In genomic region chr17:65540441-65541272, GRCm38 (mm10) we compare ENCODE assay signal across 8 mouse cellular contexts. TPM values are rescaled to one million over a fixed set of nuclear protein-coding genes. Genes with fewer than 3 reads are reported as not detected.
DNase-seq lines count a peak whose midpoint lies in the region; ATAC-seq and TF ChIP-seq lines count a peak whose summit lies in the region.

Tmem232 (minus strand) TSS chr17:65540782.

- ATAC-seq in liver, embryonic 12.5 days = no peak
- peak; percentile 63; the same call in 1 of the 2 replicates for ATAC-seq in midbrain, postnatal 0 days (ENCODE audit: low FRiP score)

- 0 out of 2 replicates have a peak, but pooled peaks cover 10% of the 10 kb centered on the region for H3K4me1 ChIP-seq in liver, embryonic 12.5 days
- no peaks in the 10 kb centered on the region for H3K4me1 ChIP-seq in midbrain, postnatal 0 days (ENCODE audit: insufficient read depth, low read length)

- H3K9ac ChIP-seq in liver, embryonic 12.5 days = no peak within 1 kb of the TSS
- no peak within 1 kb of the TSS for H3K9ac ChIP-seq in midbrain, postnatal 0 days (replicated peaks; ENCODE audit: low read length, poor library complexity, severe bottlenecking)

- no peaks in the 10 kb centered on the region for H3K36me3 ChIP-seq in liver, embryonic 12.5 days
- no peaks in the 10 kb centered on the region for H3K36me3 ChIP-seq in midbrain, postnatal 0 days (ENCODE audit: insufficient read depth, low read length)

- peak within 1 kb of the TSS; percentile 25 for H3K4me3 ChIP-seq in liver, embryonic 12.5 days
- peak within 1 kb of the TSS; percentile 35 for H3K4me3 ChIP-seq in midbrain, postnatal 0 days (ENCODE audit: low read depth, low read length)

- DNase-seq in right cerebral cortex, adult 18-20 months = peak; percentile 27
- DNase-seq in right cerebral cortex, postnatal 25 days = no peak
- DNase-seq in cerebellum, postnatal 25 days = peak; percentile 36 to 49
- peak; percentile 22 for DNase-seq in gastrocnemius, postnatal 25 days
- peak; percentile 69 for DNase-seq in induced T-regulatory cell, adult 2 months (ENCODE audit: low read depth)
- DNase-seq in midbrain, postnatal 0 days (ENCODE audit: low spot score) = peak; percentile 69
- no peak for DNase-seq in ovary, postnatal 10 days (ENCODE audit: low spot score)

- H3K27ac ChIP-seq in liver, embryonic 12.5 days = no peak within 1 kb of the TSS
- no peak within 1 kb of the TSS for H3K27ac ChIP-seq in midbrain, postnatal 0 days (ENCODE audit: low read depth, low read length)

- peak within 1 kb of the TSS; percentile 54 for H3K4me2 ChIP-seq in liver, embryonic 12.5 days
- H3K4me2 ChIP-seq in midbrain, postnatal 0 days (ENCODE audit: low read depth, low read length, poor library complexity, severe bottlenecking) = peak within 1 kb of the TSS; percentile 55

- H3K27me3 ChIP-seq in liver, embryonic 12.5 days (replicated peaks) = peaks cover 8% of the 10 kb centered on the region
- no peaks in the 10 kb centered on the region for H3K27me3 ChIP-seq in midbrain, postnatal 0 days (ENCODE audit: insufficient read depth, low read length)

- H3K9me3 ChIP-seq in liver, embryonic 12.5 days (replicated peaks) = no peaks in the 10 kb centered on the region
- H3K9me3 ChIP-seq in midbrain, postnatal 0 days (ENCODE audit: low read length) = no peaks in the 10 kb centered on the region

- WGBS in liver, embryonic 12.5 days (ENCODE audit: insufficient replicate concordance) = 17% methylated on average over 26 of the region's 26 CpGs
- WGBS in midbrain, postnatal 0 days = 18% methylated on average over 26 of the region's 26 CpGs

- TF ChIP-seq CTCF in midbrain, postnatal 0 days (IDR thresholded peaks at IDR 0.05) = peak; percentile 77

RNA-seq across cellular contexts. Expression of gene Tmem232, which starts in this region (rescaled TPM):
- total RNA-seq in gastrocnemius, postnatal 25 days (2021) = 10 to 100 TPM in 1 of 2 experiments, 1 to 10 TPM in 1; 6.4 to 14.0 TPM
- polyA plus RNA-seq in liver, embryonic 12.5 days (2016; fragmentation: Nextera tagmentation; extraction: Ambion mirVana) = not detected in 2 replicates
- 1.1 and 1.3 TPM in 2 replicates for total RNA-seq in midbrain, postnatal 0 days (2014; rRNA removed)
- polyA plus RNA-seq in midbrain, postnatal 0 days (2015; fragmentation: Nextera tagmentation; extraction: Ambion mirVana) = 1.8 TPM in 2 replicates

Comparison
In these comparisons a context has a peak if more than half of its experiments do, and no peak if none do; other contexts are left out.
1. DNase-seq: peak in right cerebral cortex, adult 18-20 months (single experiment), cerebellum, postnatal 25 days (2 of 2), gastrocnemius, postnatal 25 days (single experiment), induced T-regulatory cell, adult 2 months (single experiment) and midbrain, postnatal 0 days (single experiment); none in right cerebral cortex, postnatal 25 days (single experiment) and ovary, postnatal 10 days (single experiment).